Mouse (Mus musculus): Measurements from ENCODE around the gene Cd4. TPM values are rescaled to one million over a fixed set of nuclear protein-coding genes. Genes with fewer than 3 reads are reported as not detected.

The Cd4 gene
- polyA plus RNA-seq, 1 experiment: 34.2 TPM

DNA sequence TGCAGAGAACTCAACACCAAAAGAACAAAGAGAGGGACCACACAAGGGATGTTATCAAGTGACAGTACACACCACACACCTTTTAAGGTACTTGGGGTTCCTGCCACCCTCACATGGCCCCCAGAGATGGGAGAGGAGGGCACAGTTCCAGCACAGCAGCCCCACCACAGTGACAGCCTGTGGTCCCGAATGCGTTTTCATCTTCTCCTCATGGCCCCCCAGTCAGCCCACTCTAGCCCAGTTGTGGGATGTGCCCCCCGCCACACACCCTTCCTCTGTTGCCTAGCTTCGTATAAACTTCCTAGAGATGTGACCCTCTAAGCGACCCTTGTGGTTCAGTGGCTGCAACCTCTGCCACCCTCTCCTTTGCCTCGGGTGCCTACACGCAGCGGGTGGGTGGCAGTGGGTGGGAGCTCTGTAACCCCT is 2.1 kb downstream of the Cd4 start:
- Histone ChIP-seq H3K27me3 (ENCODE audit: control insufficient read depth, insufficient read depth, low read length) (no peaks in the 10 kb centered on the region), H3K27ac (ENCODE audit: insufficient read depth, low read length) (peak overlapping the region; percentile 39; the same call in 1 of the 2 replicates), H3K36me3 (ENCODE audit: control insufficient read depth, insufficient read depth, low read length) (no peaks in the 10 kb centered on the region), H3K4me3 (ENCODE audit: extremely low read depth, insufficient read depth, insufficient read length) (peak overlapping the region; percentile 42), H3K4me1 (ENCODE audit: control insufficient read depth, insufficient read depth, insufficient read length) (peaks cover 3% of the 10 kb centered on the region; the same call in 1 of the 2 replicates)
- TF ChIP-seq CTCF (IDR thresholded peaks at IDR 0.05; ENCODE audit: extremely low read depth, insufficient read depth, insufficient read length, insufficient replicate concordance) (no peak), POLR2A (IDR thresholded peaks at IDR 0.05; ENCODE audit: low read depth, low read length) (no peak)
- 46% methylated on average over 8 of the region's 8 CpGs for WGBS
- no peak for DNase-seq (ENCODE audit: low read depth in 1 of 2, low spot score in 2 of 2)

DNA sequence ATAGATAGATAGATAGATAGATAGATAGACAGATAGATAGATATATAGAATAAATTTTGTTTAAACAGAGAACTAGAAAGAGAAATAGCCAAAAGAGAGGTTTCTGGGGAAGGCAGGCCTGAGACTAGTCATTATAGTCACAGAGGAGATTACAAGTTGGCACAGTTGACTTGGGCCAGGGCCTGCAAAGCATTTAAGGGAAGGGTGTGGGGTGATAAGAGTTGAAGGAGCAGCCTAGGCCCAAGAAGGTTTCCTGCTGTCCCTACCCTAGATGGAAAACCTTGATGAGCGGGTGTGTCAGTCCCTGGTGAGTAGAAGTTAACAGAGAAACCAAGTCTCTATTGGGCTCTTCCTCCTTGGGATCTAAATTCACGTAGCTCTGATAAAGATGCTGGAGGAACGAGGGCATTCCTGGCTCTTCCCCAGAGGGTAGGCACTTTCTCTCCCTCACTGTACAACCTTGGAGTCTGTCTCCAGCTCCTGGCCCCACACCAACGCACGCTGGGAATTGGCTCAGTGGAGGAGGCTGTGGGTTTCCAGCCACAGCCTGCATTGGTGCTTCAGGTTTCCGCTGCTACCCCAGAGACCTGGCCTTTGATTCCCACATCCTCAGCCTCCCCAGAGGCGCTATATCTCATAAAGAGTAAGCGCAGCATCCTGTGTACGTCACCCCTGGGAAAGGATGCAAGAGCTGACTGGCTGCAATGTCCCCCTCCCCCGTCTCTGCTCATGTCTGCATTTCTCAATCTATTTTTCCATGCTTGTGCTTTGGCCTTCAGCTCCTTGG is 3.1 kb downstream of the Cd4 start:
- Histone ChIP-seq H3K27me3 (ENCODE audit: control insufficient read depth, insufficient read depth, low read length) (no peaks in the 10 kb centered on the region), H3K4me3 (ENCODE audit: extremely low read depth, insufficient read depth, insufficient read length) (peak overlapping the region; percentile 14; the same call in 1 of the 2 replicates), H3K4me1 (ENCODE audit: control insufficient read depth, insufficient read depth, insufficient read length) (peaks cover 3% of the 10 kb centered on the region; the same call in 1 of the 2 replicates), H3K27ac (ENCODE audit: insufficient read depth, low read length) (peak overlapping the region; percentile 41), H3K36me3 (ENCODE audit: control insufficient read depth, insufficient read depth, low read length) (no peaks in the 10 kb centered on the region)
- WGBS: 42% methylated on average over 10 of the region's 10 CpGs
- TF ChIP-seq CTCF (IDR thresholded peaks at IDR 0.05; ENCODE audit: extremely low read depth, insufficient read depth, insufficient read length, insufficient replicate concordance) (no peak), POLR2A (IDR thresholded peaks at IDR 0.05; ENCODE audit: low read depth, low read length) (no peak)
- no peak for DNase-seq (ENCODE audit: low read depth in 1 of 2, low spot score in 2 of 2)

DNA sequence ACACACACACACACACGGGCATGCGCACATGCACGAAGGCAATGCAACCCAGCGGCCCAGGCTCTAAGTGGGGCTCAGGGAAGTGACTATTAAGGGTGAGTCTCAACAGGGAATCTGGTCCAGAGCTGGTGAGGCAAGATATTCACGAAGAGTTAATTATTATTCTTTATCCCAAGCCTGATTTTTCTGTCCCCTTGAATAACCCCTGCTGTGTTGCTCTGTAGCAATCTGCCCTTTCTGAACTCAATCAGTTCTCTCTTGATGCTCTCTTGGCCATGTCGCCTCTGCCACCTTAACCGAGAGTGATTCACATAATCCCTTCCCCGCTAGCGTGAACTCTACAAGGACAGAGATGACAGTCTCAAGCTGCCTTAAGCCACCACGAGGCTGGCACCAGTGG is 4.7 kb downstream of the Cd4 start:
- no peak for TF ChIP-seq CTCF (IDR thresholded peaks at IDR 0.05; ENCODE audit: extremely low read depth, insufficient read depth, insufficient read length, insufficient replicate concordance)
- TF ChIP-seq POLR2A (IDR thresholded peaks at IDR 0.05; ENCODE audit: low read depth, low read length): no peak
- DNase-seq (ENCODE audit: low read depth in 1 of 2, low spot score in 2 of 2): no peak
- H3K27ac ChIP-seq (ENCODE audit: insufficient read depth, low read length): no peak overlapping the region
- H3K4me1 ChIP-seq (ENCODE audit: control insufficient read depth, insufficient read depth, insufficient read length): peaks cover 3% of the 10 kb centered on the region; the same call in 1 of the 2 replicates
- H3K27me3 ChIP-seq (ENCODE audit: control insufficient read depth, insufficient read depth, low read length): no peaks in the 10 kb centered on the region
- WGBS: 86% methylated on average over 10 of the region's 10 CpGs
- no peaks in the 10 kb centered on the region for H3K36me3 ChIP-seq (ENCODE audit: control insufficient read depth, insufficient read depth, low read length)
- no peak overlapping the region for H3K4me3 ChIP-seq (ENCODE audit: extremely low read depth, insufficient read depth, insufficient read length)

DNA sequence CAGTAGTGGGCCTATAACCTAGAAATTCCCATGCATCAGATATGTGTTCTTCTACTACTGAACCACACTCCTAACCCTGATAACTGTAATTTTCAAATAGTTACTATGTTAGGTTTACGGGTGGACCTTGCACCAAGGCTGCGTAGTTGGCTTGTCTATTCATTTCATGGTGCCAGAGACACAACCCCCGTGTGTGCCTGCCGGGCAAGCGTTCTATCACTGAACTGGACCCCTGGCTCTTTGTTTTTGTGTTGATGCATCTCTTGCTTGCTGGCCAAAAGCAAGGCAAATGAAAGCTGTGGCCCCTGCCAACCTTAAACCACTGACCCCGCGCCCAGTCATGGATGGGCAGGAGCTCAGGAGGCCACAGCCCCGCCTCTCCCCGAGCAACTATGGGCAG is 6.2 kb downstream of the Cd4 start:
- TF ChIP-seq POLR2A (IDR thresholded peaks at IDR 0.05; ENCODE audit: low read depth, low read length) (no peak), CTCF (IDR thresholded peaks at IDR 0.05; ENCODE audit: extremely low read depth, insufficient read depth, insufficient read length, insufficient replicate concordance) (no peak)
- 91% methylated on average over 9 of the region's 9 CpGs for WGBS
- no peak overlapping the region for H3K27ac ChIP-seq (ENCODE audit: insufficient read depth, low read length)

DNA sequence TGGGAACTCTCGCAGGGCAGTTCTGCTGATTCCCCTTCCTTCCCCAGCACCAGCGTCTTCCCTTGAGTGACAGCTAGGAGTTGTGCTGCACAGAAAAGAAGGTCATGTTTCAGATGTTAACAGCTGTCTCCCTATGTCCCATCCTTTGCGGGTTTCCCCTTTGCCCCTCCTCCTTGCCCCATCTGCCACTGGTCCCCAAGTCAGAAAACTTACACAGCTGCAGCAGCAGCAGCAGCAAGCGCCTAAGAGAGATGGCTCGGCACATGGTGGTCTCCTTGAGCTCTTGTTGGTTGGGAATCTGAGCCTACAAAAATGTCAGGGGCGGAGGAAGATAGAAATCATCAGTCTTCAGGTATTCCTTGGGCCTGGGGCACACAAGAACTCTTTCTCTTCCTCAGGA is 8.6 kb downstream of the Cd4 start:
- DNase-seq (ENCODE audit: low read depth in 1 of 2, low spot score in 2 of 2): no peak
- Histone ChIP-seq H3K27me3 (ENCODE audit: control insufficient read depth, insufficient read depth, low read length) (no peaks in the 10 kb centered on the region), H3K36me3 (ENCODE audit: control insufficient read depth, insufficient read depth, low read length) (no peaks in the 10 kb centered on the region), H3K4me3 (ENCODE audit: extremely low read depth, insufficient read depth, insufficient read length) (no peak overlapping the region), H3K27ac (ENCODE audit: insufficient read depth, low read length) (no peak overlapping the region), H3K4me1 (ENCODE audit: control insufficient read depth, insufficient read depth, insufficient read length) (no peaks in the 10 kb centered on the region)
- 59% methylated on average over 6 of the region's 6 CpGs for WGBS
- TF ChIP-seq POLR2A (IDR thresholded peaks at IDR 0.05; ENCODE audit: low read depth, low read length) (no peak), CTCF (IDR thresholded peaks at IDR 0.05; ENCODE audit: extremely low read depth, insufficient read depth, insufficient read length, insufficient replicate concordance) (no peak)

More for the DNA sequence above, 6.2 kb downstream of the Cd4 start:
- no peak for DNase-seq (ENCODE audit: low read depth in 1 of 2, low spot score in 2 of 2)
- Histone ChIP-seq H3K4me3 (ENCODE audit: extremely low read depth, insufficient read depth, insufficient read length) (no peak overlapping the region), H3K36me3 (ENCODE audit: control insufficient read depth, insufficient read depth, low read length) (no peaks in the 10 kb centered on the region), H3K27me3 (ENCODE audit: control insufficient read depth, insufficient read depth, low read length) (no peaks in the 10 kb centered on the region), H3K4me1 (ENCODE audit: control insufficient read depth, insufficient read depth, insufficient read length) (peaks cover 3% of the 10 kb centered on the region; the same call in 1 of the 2 replicates)

DNA sequence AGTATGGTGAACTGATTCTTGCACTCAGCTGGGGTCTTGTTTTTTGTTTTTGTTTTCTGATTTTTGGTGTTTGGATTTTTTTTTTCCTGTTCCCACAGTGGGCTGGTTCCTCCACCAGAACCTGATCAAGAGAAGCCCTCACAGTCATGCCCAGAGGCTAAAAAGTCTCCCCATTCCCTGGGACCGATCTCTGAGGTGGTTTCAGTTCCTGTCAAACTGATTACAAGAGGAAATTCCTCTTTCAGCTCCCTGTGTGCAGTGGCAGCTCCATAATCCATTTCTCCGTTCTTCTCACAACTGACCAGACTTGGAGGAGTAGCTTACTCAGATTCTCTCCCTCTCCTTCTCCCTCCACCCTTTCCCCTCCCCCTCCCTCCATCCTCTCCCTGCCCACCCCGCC is 13.7 kb downstream of the Cd4 start:
- no peak for TF ChIP-seq CTCF (IDR thresholded peaks at IDR 0.05; ENCODE audit: extremely low read depth, insufficient read depth, insufficient read length, insufficient replicate concordance)
- no peak for TF ChIP-seq POLR2A (IDR thresholded peaks at IDR 0.05; ENCODE audit: low read depth, low read length)
- DNase-seq (ENCODE audit: low read depth in 1 of 2, low spot score in 2 of 2): no peak
- 37% methylated on average over 2 of the region's 3 CpGs for WGBS
- Histone ChIP-seq H3K4me1 (ENCODE audit: control insufficient read depth, insufficient read depth, insufficient read length) (no peaks in the 10 kb centered on the region), H3K27me3 (ENCODE audit: control insufficient read depth, insufficient read depth, low read length) (no peaks in the 10 kb centered on the region), H3K4me3 (ENCODE audit: extremely low read depth, insufficient read depth, insufficient read length) (no peak overlapping the region), H3K36me3 (ENCODE audit: control insufficient read depth, insufficient read depth, low read length) (no peaks in the 10 kb centered on the region), H3K27ac (ENCODE audit: insufficient read depth, low read length) (no peak overlapping the region)

DNA sequence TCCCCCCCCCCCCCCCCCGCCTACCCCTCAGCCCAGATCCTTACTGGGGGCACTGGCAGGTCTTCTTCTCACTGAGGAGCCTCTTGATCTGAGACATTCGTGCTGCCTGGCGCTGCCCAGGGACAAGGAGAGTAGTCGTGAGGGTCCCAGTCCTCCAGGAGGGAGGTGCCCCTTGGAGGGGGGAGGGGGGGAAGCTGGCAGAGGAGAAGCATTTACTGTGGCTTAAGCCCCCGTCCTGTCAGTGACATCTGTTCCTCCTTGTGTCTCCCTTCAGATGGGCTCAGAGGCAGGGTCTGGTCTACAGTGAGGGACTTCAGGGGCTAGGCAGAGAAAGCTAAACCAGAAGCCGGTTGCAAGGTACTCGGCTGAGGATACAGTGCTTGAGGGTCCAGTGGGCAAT is 21.5 kb downstream of the Cd4 start:
- Histone ChIP-seq H3K27ac (ENCODE audit: insufficient read depth, low read length) (no peak overlapping the region), H3K4me1 (ENCODE audit: control insufficient read depth, insufficient read depth, insufficient read length) (peaks cover 5% of the 10 kb centered on the region; the same call in 1 of the 2 replicates), H3K36me3 (ENCODE audit: control insufficient read depth, insufficient read depth, low read length) (no peaks in the 10 kb centered on the region), H3K27me3 (ENCODE audit: control insufficient read depth, insufficient read depth, low read length) (peaks cover 9% of the 10 kb centered on the region), H3K4me3 (ENCODE audit: extremely low read depth, insufficient read depth, insufficient read length) (no peak overlapping the region)
- DNase-seq (ENCODE audit: low read depth in 1 of 2, low spot score in 2 of 2): no peak
- 83% methylated on average over 7 of the region's 7 CpGs for WGBS
- TF ChIP-seq CTCF (IDR thresholded peaks at IDR 0.05; ENCODE audit: extremely low read depth, insufficient read depth, insufficient read length, insufficient replicate concordance): no peak
- TF ChIP-seq POLR2A (IDR thresholded peaks at IDR 0.05; ENCODE audit: low read depth, low read length): no peak
